Mouse (Mus musculus) liver, postnatal 0 days (tissue): Measurements from ENCODE around the gene Entr1. TPM values are rescaled to one million over a fixed set of nuclear protein-coding genes. Genes with fewer than 3 reads are reported as not detected.

ENCODE experiments used
- ATAC-seq: fragments of 200-750 bp; cut with Nextera tagmentation; 2 replicates; pipeline ENCODE4 v1.8.0; 2017; ENCODE audit warnings: mild to moderate bottlenecking, moderate library complexity
- DNase-seq: peaks from one replicate; pipeline ENCODE4 v3.0.0-alpha.2; 2016
- H3K27ac ChIP-seq: fragments of 300-500 bp; sonication (generic); 2 replicates; pipeline ENCODE4 v1.5.1; 2014; ENCODE audit warnings: antibody characterized with exemption, moderate library complexity, mild to moderate bottlenecking, low read depth
- H3K27me3 ChIP-seq: fragments of 300-500 bp; sonication (generic); 2 replicates; pipeline ENCODE4 v1.6.1; 2014; ENCODE audit warnings: low read length, control low read depth, mixed read lengths; ENCODE audit not compliant: insufficient read depth
- H3K36me3 ChIP-seq: fragments of 300-500 bp; sonication (generic); replicated peaks from 2 replicates; pipeline ENCODE4 v1.6.1; 2014; ENCODE audit warnings: mild to moderate bottlenecking, control low read depth, low read length, moderate library complexity, mixed read lengths; ENCODE audit not compliant: insufficient read depth
- H3K4me1 ChIP-seq: fragments of 300-500 bp; sonication (generic); 2 replicates; pipeline ENCODE4 v1.6.1; 2014; ENCODE audit warnings: antibody characterized with exemption, mild to moderate bottlenecking, control low read depth; ENCODE audit not compliant: insufficient read depth
- H3K4me2 ChIP-seq: fragments of 300-500 bp; sonication (generic); 2 replicates; pipeline ENCODE4 v1.6.1; 2014; ENCODE audit warnings: low read depth, mild to moderate bottlenecking, low read length, moderate library complexity, mixed read lengths
- H3K4me3 ChIP-seq: fragments of 300-500 bp; sonication (generic); 2 replicates; pipeline ENCODE4 v1.5.1; 2014; ENCODE audit warnings: low read depth, low read length
- H3K9ac ChIP-seq: fragments of 300-500 bp; sonication (generic); replicated peaks from 2 replicates; pipeline ENCODE4 v1.6.1; 2014; ENCODE audit warnings: mild to moderate bottlenecking, moderate library complexity
- H3K9me3 ChIP-seq: fragments of 300-500 bp; sonication (generic); 2 replicates; pipeline ENCODE4 v1.6.1; 2016; ENCODE audit warnings: mild to moderate bottlenecking, control low read depth, low read length, mixed read lengths
- CTCF ChIP-seq: sonication (generic); IDR thresholded peaks from 2 replicates; pipeline ENCODE4 v1.5.1; 2016; ENCODE audit warnings: antibody characterized with exemption, low read depth
- EP300 ChIP-seq: IDR thresholded peaks from 2 replicates; pipeline ENCODE4 v1.6.1; 2016; ENCODE audit warnings: antibody characterized with exemption, low read depth, mild to moderate bottlenecking
- WGBS: fragments of 180-500 bp; shearing (Covaris S2); extraction: QIAGEN DNeasy Blood & Tissue Kit; methylation state at CpG from one replicate; pipeline ENCODE4 v1.1.7; 2014; ENCODE audit not compliant: insufficient replicate concordance; 5-methylcytosine and 5-hydroxymethylcytosine counted together
- polyA plus RNA-seq: library from polyadenylated mRNA; unstranded; fragments of >200 nt; fragmentation: Nextera tagmentation; extraction: Ambion mirVana; gene quantifications from 2 replicates; pipeline ENCODE4 v1.2.1, GENCODE M21; 2015

Gene Entr1
- polyA plus RNA-seq, 1 experiment from 2014 or later: 29.0 TPM

GRCm38 (mm10) chr2:26380131-26380771, 8.9 kb downstream of the Entr1 start, which contains the start of gene Snapc4:
Snapc4 (minus strand) TSS chr2:26380653.
- peak within 1 kb of the TSS; percentile 71 for H3K27ac ChIP-seq
- peak within 1 kb of the TSS; percentile 82 for H3K4me3 ChIP-seq
- peak within 1 kb of the TSS; percentile 99 for H3K4me2 ChIP-seq
- peak; percentile 91 for ATAC-seq
- H3K36me3 ChIP-seq: peaks cover 55% of the 10 kb centered on the region
- WGBS: under 1% methylated on average over 38 of the region's 38 CpGs
- H3K27me3 ChIP-seq: no peaks in the 10 kb centered on the region
- H3K9me3 ChIP-seq: no peaks in the 10 kb centered on the region
- DNase-seq: peak; percentile 89
- peaks cover 6% of the 10 kb centered on the region for H3K4me1 ChIP-seq
- peak within 1 kb of the TSS; percentile 83 for H3K9ac ChIP-seq
- no peak for TF ChIP-seq CTCF

GRCm38 (mm10) chr2:26372396-26372795, 16.7 kb downstream of the Entr1 start:
- H3K27ac ChIP-seq: no peak overlapping the region
- no peak for ATAC-seq
- no peaks in the 10 kb centered on the region for H3K4me1 ChIP-seq
- no peak overlapping the region for H3K4me2 ChIP-seq
- WGBS: 92% methylated on average over 8 of the region's 8 CpGs
- TF ChIP-seq CTCF: no peak
- no peak for TF ChIP-seq EP300
- no peaks in the 10 kb centered on the region for H3K9me3 ChIP-seq
- peaks cover 78% of the 10 kb centered on the region for H3K36me3 ChIP-seq
- no peak overlapping the region for H3K9ac ChIP-seq
- no peak overlapping the region for H3K4me3 ChIP-seq
- DNase-seq: no peak
- no peaks in the 10 kb centered on the region for H3K27me3 ChIP-seq

GRCm38 (mm10) chr2:26368572-26368971, 20.5 kb downstream of the Entr1 start:
- no peak for TF ChIP-seq EP300
- no peak for TF ChIP-seq CTCF
- no peaks in the 10 kb centered on the region for H3K27me3 ChIP-seq
- 76% methylated on average over 1 of the region's 1 CpGs for WGBS
- H3K4me2 ChIP-seq: no peak overlapping the region
- no peak overlapping the region for H3K4me3 ChIP-seq
- no peaks in the 10 kb centered on the region for H3K4me1 ChIP-seq
- H3K9ac ChIP-seq: no peak overlapping the region
- H3K36me3 ChIP-seq: peaks cover 61% of the 10 kb centered on the region
- DNase-seq: no peak
- no peaks in the 10 kb centered on the region for H3K9me3 ChIP-seq
- no peak for ATAC-seq
- H3K27ac ChIP-seq: no peak overlapping the region

DNA sequence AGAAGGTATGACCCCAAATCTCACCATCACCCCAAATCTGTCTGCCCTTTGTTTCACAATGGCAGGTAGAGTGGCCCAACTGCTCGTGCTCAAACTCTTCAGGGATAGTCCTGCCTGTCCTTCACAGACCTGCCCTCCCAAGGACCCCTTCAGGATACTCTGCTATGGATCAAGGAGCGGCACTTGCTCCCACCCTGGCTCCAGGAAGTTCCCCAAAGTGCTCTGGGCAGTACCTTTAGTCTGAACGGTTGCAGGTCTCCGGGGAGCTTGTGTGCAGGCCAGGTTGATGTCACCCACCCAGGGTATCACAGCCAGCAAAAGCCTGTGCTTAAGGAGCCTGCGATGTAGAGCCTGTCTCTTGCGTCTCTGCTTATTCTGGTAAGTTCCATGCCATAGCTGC, 21.2 kb downstream of the Entr1 start:
- no peak overlapping the region for H3K4me2 ChIP-seq
- TF ChIP-seq CTCF: no peak
- no peak for TF ChIP-seq EP300
- DNase-seq (no peak), ATAC-seq (no peak)
- H3K27ac ChIP-seq: no peak overlapping the region
- H3K27me3 ChIP-seq: no peaks in the 10 kb centered on the region
- 82% methylated on average over 6 of the region's 6 CpGs for WGBS
- H3K9me3 ChIP-seq: no peaks in the 10 kb centered on the region
- H3K36me3 ChIP-seq: peaks cover 55% of the 10 kb centered on the region
- H3K9ac ChIP-seq: no peak overlapping the region
- no peaks in the 10 kb centered on the region for H3K4me1 ChIP-seq
- no peak overlapping the region for H3K4me3 ChIP-seq

DNA sequence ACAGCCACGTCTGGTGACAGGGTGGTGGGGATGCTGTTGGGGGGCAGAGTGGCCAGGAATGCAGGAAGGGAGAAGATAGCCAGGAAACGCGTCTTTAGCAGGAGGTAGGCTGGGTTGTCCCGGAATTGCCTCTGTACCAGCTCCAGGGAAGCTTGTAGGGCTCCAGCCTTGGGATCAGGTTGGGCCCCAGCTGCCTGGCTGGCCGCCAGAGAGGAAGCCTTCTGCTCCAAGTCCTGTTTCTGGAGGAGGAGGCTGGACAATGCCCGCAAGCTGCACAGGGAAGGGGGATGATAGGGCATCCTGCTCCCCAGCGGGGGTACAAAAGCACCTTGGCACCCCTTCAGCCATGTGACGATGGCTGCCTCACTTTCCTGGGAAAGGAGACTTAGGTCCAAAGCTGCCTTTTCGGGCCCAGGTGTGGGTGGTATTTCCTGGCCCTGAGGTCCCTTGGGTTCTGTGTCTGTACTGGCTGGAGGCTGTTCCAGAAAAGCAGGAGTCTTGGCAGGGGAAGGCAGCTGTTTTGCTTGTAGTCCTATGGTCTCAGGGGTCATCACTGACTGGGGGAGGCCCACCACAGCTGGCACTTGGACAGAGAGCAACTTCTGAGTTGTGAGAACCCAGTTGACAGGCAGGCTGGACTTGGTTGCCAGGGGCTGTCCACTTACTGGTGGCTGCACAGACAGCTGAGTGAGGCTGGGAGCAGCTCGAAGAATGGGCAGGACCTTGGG, 24.2 kb downstream of the Entr1 start:
- no peaks in the 10 kb centered on the region for H3K4me1 ChIP-seq
- no peak overlapping the region for H3K9ac ChIP-seq
- DNase-seq (peak; percentile 49), ATAC-seq (no peak)
- 78% methylated on average over 10 of the region's 10 CpGs for WGBS
- H3K27me3 ChIP-seq: no peaks in the 10 kb centered on the region
- H3K27ac ChIP-seq: no peak overlapping the region
- H3K36me3 ChIP-seq: peaks cover 35% of the 10 kb centered on the region
- H3K4me3 ChIP-seq: no peak overlapping the region
- H3K4me2 ChIP-seq: no peak overlapping the region
- no peaks in the 10 kb centered on the region for H3K9me3 ChIP-seq
- TF ChIP-seq CTCF (no peak), EP300 (no peak)

DNA sequence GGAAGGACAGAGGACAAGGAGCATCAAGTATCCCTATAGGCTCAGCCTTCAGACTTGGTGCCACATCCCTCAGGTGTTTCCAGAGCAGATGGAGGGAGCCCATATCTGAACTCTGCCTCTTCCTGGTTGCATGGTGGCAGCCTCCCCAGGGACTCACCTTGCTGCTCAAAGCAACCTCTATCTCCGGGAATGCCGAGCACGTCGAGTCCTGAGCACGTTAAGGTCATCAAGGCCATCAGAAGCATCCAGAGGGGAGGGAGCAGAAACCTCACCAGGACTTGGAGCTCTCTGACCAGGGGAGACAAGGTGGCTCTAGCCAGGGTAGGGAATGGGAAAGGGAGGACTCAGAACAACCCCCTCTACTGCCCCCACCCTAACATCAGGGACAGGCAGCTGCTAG, 25.6 kb downstream of the Entr1 start:
- H3K36me3 ChIP-seq: peaks cover 24% of the 10 kb centered on the region
- H3K27ac ChIP-seq: no peak overlapping the region
- DNase-seq (no peak), ATAC-seq (no peak)
- TF ChIP-seq EP300: no peak
- TF ChIP-seq CTCF: no peak
- no peak overlapping the region for H3K9ac ChIP-seq
- no peaks in the 10 kb centered on the region for H3K9me3 ChIP-seq
- H3K27me3 ChIP-seq: no peaks in the 10 kb centered on the region
- H3K4me1 ChIP-seq: no peaks in the 10 kb centered on the region
- no peak overlapping the region for H3K4me2 ChIP-seq
- 76% methylated on average over 5 of the region's 5 CpGs for WGBS
- H3K4me3 ChIP-seq: no peak overlapping the region
